In the genomic region with DNA sequence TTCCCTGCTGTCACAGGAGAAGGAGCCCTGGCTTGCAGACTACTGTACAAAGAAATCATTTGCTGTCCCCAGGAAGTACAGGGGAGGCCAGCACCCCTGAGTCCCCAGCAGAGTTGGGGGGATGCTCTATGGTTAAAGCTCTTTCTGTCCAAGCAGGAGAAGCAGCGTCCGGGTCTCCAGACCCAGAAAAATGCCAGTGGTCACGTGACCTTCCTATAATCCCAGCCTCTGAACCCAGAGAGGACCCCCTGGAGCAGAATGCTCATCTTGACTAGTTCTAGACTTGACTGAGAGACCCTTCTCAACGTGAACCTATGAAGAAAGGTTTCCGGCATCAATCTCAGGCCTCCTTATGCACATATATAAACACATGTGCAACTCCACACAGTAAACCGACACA, we compare ENCODE assay signal across 1 mouse cellular context.
TF ChIP-seq lines count a peak whose summit lies in the region.

No protein-coding gene starts in this region.

TF ChIP-seq in myocyte, 11 proteins besides CTCF, POLR2A, EP300 and RAD21:
- no peak for TF ChIP-seq REST (IDR thresholded peaks at IDR 0.05; ENCODE audit: insufficient read depth, insufficient read length)
- TF ChIP-seq SRF (IDR thresholded peaks at IDR 0.05; ENCODE audit: control insufficient read depth, insufficient read length, low read depth) = no peak
- no peak for TF ChIP-seq TCF3 (IDR thresholded peaks at IDR 0.05; ENCODE audit: insufficient read length, low read depth)
- TF ChIP-seq MYOD1 (IDR thresholded peaks at IDR 0.05; ENCODE audit: control insufficient read depth in 1 of 3, insufficient read length in 2 of 3, low read depth in 2 of 3) = no peak
- TF ChIP-seq USF1 (IDR thresholded peaks at IDR 0.05; ENCODE audit: low read depth) = peak; percentile 70
- TF ChIP-seq MAX (IDR thresholded peaks at IDR 0.05; ENCODE audit: low read depth) = no peak
- TF ChIP-seq MYOG (IDR thresholded peaks at IDR 0.05; ENCODE audit: control insufficient read depth in 1 of 3, insufficient read depth in 1 of 3, insufficient read length in 2 of 3, low read depth in 2 of 3) = no peak
- no peak for TF ChIP-seq TCF12 (IDR thresholded peaks at IDR 0.05; ENCODE audit: insufficient read depth, poor library complexity, severe bottlenecking)
- TF ChIP-seq POLR2AphosphoS2 (IDR thresholded peaks at IDR 0.05; ENCODE audit: insufficient read length, low read depth) = no peak
